Comparison of ENCODE assay signal across 10 mouse cellular contexts in the genomic region with DNA sequence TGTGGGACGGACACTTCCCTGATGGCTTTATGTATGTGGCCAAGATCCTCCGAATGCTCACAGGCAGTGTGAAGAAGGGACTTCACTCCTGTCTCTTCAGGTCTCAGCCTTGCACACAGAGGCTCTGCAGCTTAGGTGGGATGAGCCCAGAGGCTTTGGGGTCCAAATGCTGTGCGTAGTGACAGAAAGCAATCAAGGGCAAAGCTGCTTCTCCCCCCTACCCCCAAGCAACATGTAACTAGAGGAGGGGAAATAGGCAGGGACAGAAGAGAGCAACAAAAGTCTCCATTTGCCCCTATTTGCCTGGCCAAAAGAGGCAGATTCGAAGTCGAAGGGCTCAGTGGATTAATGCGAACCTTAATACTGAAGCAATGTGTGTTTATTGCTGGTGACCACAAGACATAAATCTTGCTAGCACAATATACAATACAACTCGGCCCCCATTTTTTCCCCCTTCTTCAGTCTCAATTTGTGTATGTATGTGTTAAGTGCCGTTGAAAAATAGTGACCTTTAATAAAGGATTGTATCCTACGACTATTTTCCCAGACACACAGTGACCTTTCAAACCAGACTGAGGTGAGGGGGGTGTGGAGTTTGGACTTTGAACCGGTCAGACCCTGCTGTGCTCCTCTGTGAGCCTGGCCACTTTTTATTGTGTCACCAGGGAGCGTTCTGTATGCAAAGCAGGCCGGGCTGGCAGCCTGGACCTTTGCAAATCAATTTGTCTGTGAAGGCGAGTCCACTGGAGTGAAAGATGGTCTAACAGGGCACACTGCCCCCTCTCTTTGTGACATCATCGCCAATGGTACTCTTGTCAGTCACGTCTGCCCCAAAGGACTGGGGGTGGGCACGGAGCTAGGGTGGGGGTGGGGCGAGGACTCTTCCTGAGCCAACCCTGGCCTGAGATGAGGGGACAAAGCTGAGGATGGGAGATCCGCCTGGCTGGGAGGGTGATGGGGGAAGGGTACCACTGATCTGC.
A peak's percentile ranks its signal among the peaks of the same experiment; 100 is the strongest.
DNase-seq lines count a peak whose midpoint lies in the region; ATAC-seq lines count a peak whose summit lies in the region.
"Had no signal": no experiment of that assay in that cellular context is flagged by ENCODE, and none has a peak within 500 bp of the region (broad histone marks: within the 10 kb centered on the region; RNA-seq: fewer than 3 reads in every experiment).

No protein-coding gene starts in this region.

- H3K9ac ChIP-seq in forebrain, embryonic 12.5 days: no peak overlapping the region
- H3K9ac ChIP-seq in kidney, embryonic 14.5 days (ENCODE audit: low read depth, low read length): no peak overlapping the region
- H3K9ac ChIP-seq: lung, embryonic 15.5 days had no signal

- peak; percentile 68 for DNase-seq in ES-CJ7 (ENCODE audit: low read depth, low spot score)
- peak; percentile 86 for DNase-seq in mesoderm, embryonic 11.5 days (ENCODE audit: low read depth, low spot score)
- no peak for DNase-seq in right cerebral cortex, postnatal 10 days (ENCODE audit: low spot score in 2 of 2)
- no peak for DNase-seq in ovary, adult 18-20 months (ENCODE audit: low spot score)
- no peak for DNase-seq in right cerebral cortex, postnatal 36 days (ENCODE audit: low spot score in 2 of 2)
- no peak for DNase-seq in T-cell, adult 2 months (ENCODE audit: low spot score)
- DNase-seq: gastrocnemius, postnatal 36 days had no signal

- no peaks in the 10 kb centered on the region for H3K9me3 ChIP-seq in forebrain, embryonic 12.5 days
- H3K9me3 ChIP-seq in kidney, embryonic 14.5 days (ENCODE audit: control insufficient read depth, low read length): no peaks in the 10 kb centered on the region
- H3K9me3 ChIP-seq: lung, embryonic 15.5 days had no signal

- peak overlapping the region; percentile 70 for H3K27ac ChIP-seq in forebrain, embryonic 12.5 days
- H3K27ac ChIP-seq in kidney, embryonic 14.5 days (ENCODE audit: low read depth, low read length): no peak overlapping the region
- H3K27ac ChIP-seq: lung, embryonic 15.5 days had no signal

- 0 out of 2 replicates have a peak, but pooled peaks cover 7% of the 10 kb centered on the region for H3K27me3 ChIP-seq in forebrain, embryonic 12.5 days
- H3K27me3 ChIP-seq in kidney, embryonic 14.5 days (ENCODE audit: control insufficient read depth, insufficient read depth, low read length): peaks cover 28% of the 10 kb centered on the region; the same call in 1 of the 2 replicates

- 7% methylated on average over 18 of the region's 18 CpGs for whole genome bisulfite sequencing in forebrain, embryonic 12.5 days
- 17% methylated on average over 18 of the region's 18 CpGs for WGBS in kidney, embryonic 14.5 days

- H3K4me2 ChIP-seq in forebrain, embryonic 12.5 days: peak overlapping the region; percentile 39
- H3K4me2 ChIP-seq in kidney, embryonic 14.5 days (replicated peaks; ENCODE audit: low read depth, low read length): no peak overlapping the region
- H3K4me2 ChIP-seq: lung, embryonic 15.5 days had no signal

- H3K4me3 ChIP-seq in forebrain, embryonic 12.5 days (replicated peaks): no peak overlapping the region
- H3K4me3 ChIP-seq in kidney, embryonic 14.5 days (ENCODE audit: low read length): no peak overlapping the region
- H3K4me3 ChIP-seq: lung, embryonic 15.5 days had no signal

- peak; percentile 84 for ATAC-seq in forebrain, embryonic 12.5 days (ENCODE audit: low FRiP score)
- peak; percentile 73; the same call in 1 of the 2 replicates for ATAC-seq in kidney, embryonic 14.5 days (ENCODE audit: low FRiP score, low TSS enrichment)

- H3K36me3 ChIP-seq in forebrain, embryonic 12.5 days (replicated peaks): no peaks in the 10 kb centered on the region
- no peaks in the 10 kb centered on the region for H3K36me3 ChIP-seq in kidney, embryonic 14.5 days (ENCODE audit: control insufficient read depth, insufficient read depth, low read length)
- H3K36me3 ChIP-seq: lung, embryonic 15.5 days had no signal

- H3K4me1 ChIP-seq in forebrain, embryonic 12.5 days: peaks cover 49% of the 10 kb centered on the region
- no peaks in the 10 kb centered on the region for H3K4me1 ChIP-seq in kidney, embryonic 14.5 days (ENCODE audit: control insufficient read depth, insufficient read depth, low read length)
- H3K4me1 ChIP-seq: lung, embryonic 15.5 days had no signal

Comparison
In these comparisons a context has a peak if more than half of its experiments do, and no peak if none do; other contexts are left out.
1. DNase-seq: peak in ES-CJ7 (single experiment) and mesoderm, embryonic 11.5 days (single experiment); none in right cerebral cortex, postnatal 10 days (0 of 2), ovary, adult 18-20 months (single experiment), right cerebral cortex, postnatal 36 days (0 of 2) and T-cell, adult 2 months (single experiment).